Mouse (Mus musculus) MEL (cell line): ENCODE measurements around the gene Brd9. TPM values are rescaled to one million over a fixed set of nuclear protein-coding genes. Genes with fewer than 3 reads are reported as not detected.

Experiments
- DNase-seq: peaks from one replicate; pipeline ENCODE4 v3.0.0; 2011; ENCODE audit warnings: low read depth, low spot score
- H3K27ac ChIP-seq: 2 replicates; pipeline ENCODE4 v1.5.1; 2012; ENCODE audit warnings: low read depth, mild to moderate bottlenecking, control low read depth, low read length, moderate library complexity; ENCODE audit not compliant: control insufficient read depth
- H3K27me3 ChIP-seq, 2 experiments: fragments of 150-350 bp in 1 of 2; sonication (generic) in 1 of 2; 2 replicates each; pipeline ENCODE4 v1.6.1; 2012; ENCODE audit warnings: low read length in 2 of 2, mild to moderate bottlenecking in 2 of 2, improper control_type of control experiment in 1 of 2, moderate library complexity in 1 of 2; ENCODE audit not compliant: insufficient read depth in 2 of 2, control insufficient read depth in 1 of 2
- H3K36me3 ChIP-seq, 2 experiments: 2 replicates each; pipeline ENCODE4 v1.6.1; 2012 to 2014; ENCODE audit warnings: low read length in 2 of 2, improper control_type of control experiment in 1 of 2, inconsistent platforms in 1 of 2, mild to moderate bottlenecking in 1 of 2; ENCODE audit not compliant: insufficient read depth in 2 of 2, control insufficient read depth in 1 of 2
- H3K4me1 ChIP-seq, 2 experiments: fragments of 150-350 bp in 1 of 2; sonication (generic) in 1 of 2; 2 replicates each; pipeline ENCODE4 v1.6.1; 2012; ENCODE audit warnings: low read length in 2 of 2, improper control_type of control experiment in 1 of 2, mild to moderate bottlenecking in 1 of 2; ENCODE audit not compliant: insufficient read depth in 2 of 2, control insufficient read depth in 1 of 2
- H3K4me3 ChIP-seq, 2 experiments: fragments of 150-350 bp in 1 of 2; sonication (generic) in 1 of 2; 2 replicates each; pipeline ENCODE4 v1.5.1; 2012; ENCODE audit warnings: low read depth in 2 of 2, low read length in 2 of 2, mild to moderate bottlenecking in 2 of 2, moderate library complexity in 2 of 2, control low read depth in 1 of 2, improper control_type of control experiment in 1 of 2; ENCODE audit not compliant: control insufficient read depth in 1 of 2, insufficient read depth in 1 of 2
- H3K79me2 ChIP-seq: 2 replicates; pipeline ENCODE4 v1.6.1; 2012; ENCODE audit warnings: mild to moderate bottlenecking, low read length, moderate library complexity; ENCODE audit not compliant: control insufficient read depth, poor library complexity, insufficient read depth
- H3K9ac ChIP-seq: 2 replicates; pipeline ENCODE4 v1.6.1; 2012; ENCODE audit warnings: low read depth, mild to moderate bottlenecking, control low read depth, low read length, moderate library complexity; ENCODE audit not compliant: control insufficient read depth, poor library complexity, severe bottlenecking
- H3K9me3 ChIP-seq: fragments of 150-350 bp; sonication (generic); replicated peaks from 2 replicates; pipeline ENCODE4 v1.6.1; 2012; ENCODE audit warnings: mild to moderate bottlenecking, low read length, improper control_type of control experiment, moderate library complexity; ENCODE audit not compliant: insufficient read depth
- BHLHE40 ChIP-seq: IDR thresholded peaks from 2 replicates; pipeline ENCODE4 v1.6.1; 2012; ENCODE audit warnings: low read depth, mild to moderate bottlenecking, inconsistent platforms, low read length, improper control_type of control experiment, borderline replicate concordance
- CHD1 ChIP-seq: IDR thresholded peaks from 2 replicates; pipeline ENCODE4 v1.6.1; 2012; ENCODE audit warnings: low read depth, mild to moderate bottlenecking, inconsistent platforms, low read length, improper control_type of control experiment
- CHD2 ChIP-seq: IDR thresholded peaks from 2 replicates; pipeline ENCODE4 v1.6.1; 2011; ENCODE audit warnings: low read length, improper control_type of control experiment
- CTCF ChIP-seq, 3 experiments: IDR thresholded peaks in 2 of 3; conservative IDR thresholded peaks in 1 of 3; 2 replicates each; pipeline ENCODE4 v1.5.1; 2011 to 2012; ENCODE audit warnings: low read length in 3 of 3, low read depth in 2 of 3, mild to moderate bottlenecking in 2 of 3, improper control_type of control experiment in 1 of 3, inconsistent platforms in 1 of 3, mixed read lengths in 1 of 3, moderate library complexity in 1 of 3; ENCODE audit not compliant: control insufficient read depth in 1 of 3, insufficient read depth in 1 of 3, poor library complexity in 1 of 3, severe bottlenecking in 1 of 3
- ELF1 ChIP-seq: IDR thresholded peaks from 2 replicates; pipeline ENCODE4 v1.6.1; 2014; ENCODE audit warnings: low read depth, mild to moderate bottlenecking, inconsistent platforms, low read length, improper control_type of control experiment, moderate library complexity
- EP300 ChIP-seq, 2 experiments: IDR thresholded peaks; 2 replicates each; pipeline ENCODE4 v1.6.1; 2011; ENCODE audit warnings: improper control_type of control experiment in 2 of 2, low read length in 2 of 2, low read depth in 1 of 2, mild to moderate bottlenecking in 1 of 2
- GATA1 ChIP-seq: IDR thresholded peaks from 2 replicates; pipeline ENCODE4 v1.6.1; 2011; ENCODE audit warnings: low read depth, low read length, improper control_type of control experiment
- JUND ChIP-seq: IDR thresholded peaks from 2 replicates; pipeline ENCODE4 v1.6.1; 2011; ENCODE audit warnings: low read depth, mild to moderate bottlenecking, improper control_type of control experiment, low read length
- MAFK ChIP-seq: IDR thresholded peaks from 2 replicates; pipeline ENCODE4 v1.6.1; 2011; ENCODE audit warnings: low read depth, mild to moderate bottlenecking, low read length, improper control_type of control experiment, borderline replicate concordance
- MAZ ChIP-seq: IDR thresholded peaks from 2 replicates; pipeline ENCODE4 v1.6.1; 2012; ENCODE audit warnings: low read depth, mild to moderate bottlenecking, inconsistent platforms, low read length, improper control_type of control experiment
- MEF2A ChIP-seq: IDR thresholded peaks from 2 replicates; pipeline ENCODE4 v1.6.1; 2014; ENCODE audit warnings: low read depth, mild to moderate bottlenecking, inconsistent platforms, low read length, improper control_type of control experiment; ENCODE audit not compliant: poor library complexity, insufficient replicate concordance, severe bottlenecking; ENCODE audit errors: extremely low read depth
- MXI1 ChIP-seq: IDR thresholded peaks from 2 replicates; pipeline ENCODE4 v1.6.1; 2011; ENCODE audit warnings: mild to moderate bottlenecking, low read depth, low read length, improper control_type of control experiment
- MYB ChIP-seq: IDR thresholded peaks from 2 replicates; pipeline ENCODE4 v1.6.1; 2011; ENCODE audit warnings: mild to moderate bottlenecking, low read depth, low read length, improper control_type of control experiment
- POLR2A ChIP-seq, 2 experiments: IDR thresholded peaks; 2 replicates each; pipeline ENCODE4 v1.6.1; 2011 to 2012; ENCODE audit warnings: low read length in 2 of 2, mild to moderate bottlenecking in 2 of 2, control low read depth in 1 of 2, improper control_type of control experiment in 1 of 2, low read depth in 1 of 2, moderate library complexity in 1 of 2; ENCODE audit not compliant: control insufficient read depth in 1 of 2, insufficient read depth in 1 of 2, poor library complexity in 1 of 2
- POLR2AphosphoS2 ChIP-seq: IDR thresholded peaks from 2 replicates; pipeline ENCODE4 v1.6.1; 2011; ENCODE audit warnings: low read length, improper control_type of control experiment
- RCOR1 ChIP-seq: IDR thresholded peaks from 2 replicates; pipeline ENCODE4 v1.6.1; 2012; ENCODE audit warnings: low read depth, mild to moderate bottlenecking, inconsistent platforms, low read length, improper control_type of control experiment
- TAL1 ChIP-seq: IDR thresholded peaks from 2 replicates; pipeline ENCODE4 v1.6.1; 2012; ENCODE audit warnings: mild to moderate bottlenecking, inconsistent platforms, low read length, moderate library complexity, mixed read lengths
- TCF12 ChIP-seq: IDR thresholded peaks from 2 replicates; pipeline ENCODE4 v1.6.1; 2014; ENCODE audit warnings: low read depth, mild to moderate bottlenecking, inconsistent platforms, low read length, improper control_type of control experiment, moderate library complexity
- UBTF ChIP-seq: IDR thresholded peaks from 2 replicates; pipeline ENCODE4 v1.6.1; 2012; ENCODE audit warnings: low read depth, mild to moderate bottlenecking, inconsistent platforms, low read length, improper control_type of control experiment, moderate library complexity, borderline replicate concordance; ENCODE audit not compliant: insufficient read depth
- USF2 ChIP-seq, 2 experiments: IDR thresholded peaks; 2 replicates each; pipeline ENCODE4 v1.6.1; 2011 to 2012; ENCODE audit warnings: improper control_type of control experiment in 2 of 2, low read length in 2 of 2, borderline replicate concordance in 1 of 2, inconsistent platforms in 1 of 2, low read depth in 1 of 2, mild to moderate bottlenecking in 1 of 2; ENCODE audit not compliant: insufficient read depth in 1 of 2
- ZKSCAN1 ChIP-seq: IDR thresholded peaks from 2 replicates; pipeline ENCODE4 v1.6.1; 2012; ENCODE audit warnings: low read depth, mild to moderate bottlenecking, inconsistent platforms, low read length, improper control_type of control experiment, moderate library complexity
- ZMIZ1 ChIP-seq: IDR thresholded peaks from 2 replicates; pipeline ENCODE4 v1.6.1; 2012; ENCODE audit warnings: low read depth, mild to moderate bottlenecking, inconsistent platforms, low read length, improper control_type of control experiment, moderate library complexity
- ZNF384 ChIP-seq: IDR thresholded peaks from 2 replicates; pipeline ENCODE4 v1.6.1; 2012; ENCODE audit warnings: low read depth, mild to moderate bottlenecking, inconsistent platforms, low read length, improper control_type of control experiment
- polyA plus RNA-seq, 2 experiments: library from polyadenylated mRNA; stranded (reverse) in 1 of 2; unstranded in 1 of 2; fragments of >175 nt in 1 of 2; fragments of >200 nt in 1 of 2; gene quantifications; 2 replicates each; pipeline versions ENCODE4 v1.2.1 to v1.2.4; 2012; ENCODE audit warnings: low replicate concordance in 2 of 2, low read depth in 1 of 2; ENCODE audit not compliant: insufficient read length in 2 of 2, insufficient read depth in 1 of 2, missing spikeins in 1 of 2
- total RNA-seq: library from RNA; depleted of rRNA; stranded (reverse); fragments of 300-350 nt; gene quantifications from 2 replicates; pipeline ENCODE4 v1.2.3, GENCODE M21; 2012

Gene Brd9
- total and polyA plus RNA-seq, 3 experiments: 21.4 to 29.2 TPM; not detected in 1

DNA sequence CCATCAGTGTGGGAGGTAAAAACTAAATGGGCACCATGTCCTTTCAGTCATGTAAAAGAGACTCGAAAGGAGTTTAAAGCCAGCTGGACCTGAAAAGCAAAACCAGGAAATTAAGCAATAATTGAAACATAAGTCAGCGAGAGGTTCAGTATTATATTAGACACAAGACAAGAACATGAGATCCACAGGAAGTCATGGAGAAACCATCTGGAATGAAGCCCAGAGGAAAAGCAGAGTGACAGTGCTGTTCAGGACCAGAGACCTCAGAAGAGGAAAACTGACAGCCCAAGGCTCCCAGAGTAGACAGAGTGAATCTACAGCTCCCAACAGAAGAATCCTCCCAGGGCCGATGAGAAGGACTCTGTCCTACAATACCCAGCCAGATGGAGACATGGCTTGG, 40.0 kb upstream of the Brd9 start:
- no peak overlapping the region for H3K4me3 ChIP-seq
- no peaks in the 10 kb centered on the region for H3K4me1 ChIP-seq
- H3K36me3 ChIP-seq: no peaks in the 10 kb centered on the region
- H3K9ac ChIP-seq: no peak overlapping the region
- H3K9me3 ChIP-seq: no peaks in the 10 kb centered on the region
- no peak overlapping the region for H3K27ac ChIP-seq
- no peaks in the 10 kb centered on the region for H3K79me2 ChIP-seq
- TF ChIP-seq MAFK (no peak), CHD2 (no peak), MEF2A (no peak), POLR2AphosphoS2 (no peak), EP300 (IDR thresholded peaks at IDR 0.05; ENCODE audit: low read depth in 1 of 2, low read length in 2 of 2) (no peak), POLR2A (IDR thresholded peaks at IDR 0.05; ENCODE audit: control insufficient read depth in 1 of 2, insufficient read depth in 1 of 2, low read depth in 1 of 2, low read length in 2 of 2, poor library complexity in 1 of 2) (no peak), TAL1 (no peak), CTCF (IDR thresholded peaks at IDR 0.05 in 2 of 3, conservative IDR thresholded peaks at IDR 0.05 in 1 of 3; ENCODE audit: control insufficient read depth in 1 of 3, insufficient read depth in 1 of 3, low read depth in 2 of 3, low read length in 3 of 3, poor library complexity in 1 of 3, severe bottlenecking in 1 of 3) (no peak), JUND (no peak), TCF12 (no peak), BHLHE40 (no peak), CHD1 (no peak), ZMIZ1 (no peak), MYB (no peak), ZNF384 (no peak), USF2 (IDR thresholded peaks at IDR 0.05; ENCODE audit: borderline replicate concordance in 1 of 2, insufficient read depth in 1 of 2, low read depth in 1 of 2, low read length in 2 of 2) (no peak), ELF1 (no peak), MAZ (no peak), ZKSCAN1 (no peak)
- peaks cover 0 to 2% of the 10 kb centered on the region in 2 experiments; a peak in 2 of 4 replicates for H3K27me3 ChIP-seq
- no peak for DNase-seq

DNA sequence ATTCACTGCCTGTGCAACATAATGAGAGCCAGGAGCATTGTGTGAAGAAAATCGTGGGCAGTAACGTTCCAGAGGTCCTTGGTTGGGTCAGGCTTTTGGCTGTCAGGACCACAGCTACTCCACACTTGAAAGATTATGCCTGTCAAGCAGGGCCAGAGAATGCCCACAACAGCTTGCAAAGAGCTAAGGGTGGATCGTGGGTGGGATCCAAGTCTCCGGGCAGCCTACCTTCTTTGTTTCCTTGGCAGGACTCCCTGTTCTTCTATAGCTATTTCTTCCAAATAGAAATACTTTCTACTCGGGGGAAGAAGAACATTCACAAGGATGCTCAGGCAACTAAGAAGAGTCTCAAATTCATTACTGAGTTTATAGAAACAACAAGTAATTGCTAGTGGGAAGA, 30.5 kb upstream of the Brd9 start:
- Histone ChIP-seq H3K79me2 (no peaks in the 10 kb centered on the region), H3K27ac (no peak overlapping the region), H3K9ac (no peak overlapping the region), H3K9me3 (no peaks in the 10 kb centered on the region), H3K27me3 (no peaks in the 10 kb centered on the region), H3K4me3 (no peak overlapping the region), H3K4me1 (no peaks in the 10 kb centered on the region), H3K36me3 (no peaks in the 10 kb centered on the region)
- no peak for TF ChIP-seq CTCF (IDR thresholded peaks at IDR 0.05 in 2 of 3, conservative IDR thresholded peaks at IDR 0.05 in 1 of 3; ENCODE audit: control insufficient read depth in 1 of 3, insufficient read depth in 1 of 3, low read depth in 2 of 3, low read length in 3 of 3, poor library complexity in 1 of 3, severe bottlenecking in 1 of 3)
- no peak for TF ChIP-seq RCOR1
- TF ChIP-seq MAZ: no peak
- TF ChIP-seq ZNF384: no peak
- TF ChIP-seq TCF12: no peak
- TF ChIP-seq GATA1: no peak
- no peak for TF ChIP-seq BHLHE40
- TF ChIP-seq MEF2A: no peak
- TF ChIP-seq MXI1: no peak
- TF ChIP-seq UBTF: no peak
- DNase-seq: no peak
